Mouse (Mus musculus) lung, postnatal 0 days (tissue): ENCODE measurements at regions not wholly inside any gene's neighbourhood (a gene's known extent, or its start where the extent isn't known, plus 50 kb on each side); places are given as distances from the start of the nearest gene placed in this dataset.

ENCODE experiments used
- ATAC-seq: fragments of 200-750 bp; cut with Nextera tagmentation; 2 replicates; pipeline ENCODE4 v1.8.0; 2017; ENCODE audit warnings: moderate library complexity
- DNase-seq: peaks from one replicate; pipeline ENCODE4 v3.0.0-alpha.2; 2016; ENCODE audit warnings: low spot score
- H3K27ac ChIP-seq: fragments of 300-500 bp; sonication (generic); 2 replicates; pipeline ENCODE4 v1.5.1; 2014; ENCODE audit warnings: antibody characterized with exemption, mild to moderate bottlenecking, low read length, mixed read lengths
- H3K27me3 ChIP-seq: fragments of 300-500 bp; sonication (generic); replicated peaks from 2 replicates; pipeline ENCODE4 v1.6.1; 2014; ENCODE audit warnings: low read length, mixed read lengths; ENCODE audit not compliant: insufficient read depth
- H3K36me3 ChIP-seq: fragments of 300-500 bp; sonication (generic); 2 replicates; pipeline ENCODE4 v1.6.1; 2014; ENCODE audit warnings: low read length, mixed read lengths; ENCODE audit not compliant: insufficient read depth
- H3K4me1 ChIP-seq: fragments of 300-500 bp; sonication (generic); 2 replicates; pipeline ENCODE4 v1.6.1; 2014; ENCODE audit warnings: antibody characterized with exemption, low read depth, low read length, mixed read lengths; ENCODE audit not compliant: insufficient read depth
- H3K4me2 ChIP-seq: fragments of 300-500 bp; sonication (generic); replicated peaks from 2 replicates; pipeline ENCODE4 v1.6.1; 2014; ENCODE audit warnings: low read depth, mild to moderate bottlenecking, low read length, moderate library complexity, mixed read lengths
- H3K4me3 ChIP-seq: fragments of 300-500 bp; sonication (generic); 2 replicates; pipeline ENCODE4 v1.5.1; 2014; ENCODE audit warnings: low read depth, low read length
- H3K9ac ChIP-seq: fragments of 300-500 bp; sonication (generic); replicated peaks from 2 replicates; pipeline ENCODE4 v1.6.1; 2014; ENCODE audit warnings: low read depth, mild to moderate bottlenecking
- H3K9me3 ChIP-seq: fragments of 300-500 bp; sonication (generic); 2 replicates; pipeline ENCODE4 v1.6.1; 2016; ENCODE audit warnings: low read length, mixed read lengths
- CTCF ChIP-seq: IDR thresholded peaks from 2 replicates; pipeline ENCODE4 v1.5.1; 2016; ENCODE audit warnings: antibody characterized with exemption, mild to moderate bottlenecking
- EP300 ChIP-seq: IDR thresholded peaks from 2 replicates; pipeline ENCODE4 v1.6.1; 2016; ENCODE audit warnings: antibody characterized with exemption, mild to moderate bottlenecking, control low read depth
- WGBS: fragments of 180-500 bp; shearing (Covaris S2); extraction: QIAGEN DNeasy Blood & Tissue Kit; methylation state at CpG from one replicate; pipeline ENCODE4 v1.1.7; 2014; 5-methylcytosine and 5-hydroxymethylcytosine counted together

GRCm38 (mm10) chr13:38878718-38879669, 81.7 kb downstream of the Slc35b3 start:
- 79% methylated on average over 7 of the region's 7 CpGs for WGBS
- Histone ChIP-seq H3K9me3 (no peaks in the 10 kb centered on the region), H3K4me2 (no peak overlapping the region), H3K36me3 (no peaks in the 10 kb centered on the region), H3K27me3 (no peaks in the 10 kb centered on the region), H3K4me3 (no peak overlapping the region), H3K9ac (no peak overlapping the region), H3K4me1 (no peaks in the 10 kb centered on the region), H3K27ac (no peak overlapping the region)
- TF ChIP-seq EP300 (no peak), CTCF (no peak)
- peak; percentile 46 for DNase-seq
- ATAC-seq: peak; percentile 71

GRCm38 (mm10) chr13:38875923-38876322, 84.8 kb downstream of the Slc35b3 start:
- H3K4me1 ChIP-seq: no peaks in the 10 kb centered on the region
- H3K9me3 ChIP-seq: no peaks in the 10 kb centered on the region
- no peaks in the 10 kb centered on the region for H3K27me3 ChIP-seq
- no peak for DNase-seq
- H3K4me3 ChIP-seq: no peak overlapping the region
- H3K4me2 ChIP-seq: no peak overlapping the region
- WGBS: 83% methylated on average over 2 of the region's 2 CpGs
- TF ChIP-seq CTCF (no peak), EP300 (no peak)
- H3K36me3 ChIP-seq: no peaks in the 10 kb centered on the region
- no peak overlapping the region for H3K9ac ChIP-seq
- H3K27ac ChIP-seq: no peak overlapping the region
- ATAC-seq: no peak

- DNase-seq: no peak
- Histone ChIP-seq H3K9me3 (no peaks in the 10 kb centered on the region), H3K27ac (no peak overlapping the region), H3K4me2 (no peak overlapping the region), H3K9ac (no peak overlapping the region), H3K4me1 (no peaks in the 10 kb centered on the region), H3K4me3 (no peak overlapping the region), H3K27me3 (no peaks in the 10 kb centered on the region), H3K36me3 (no peaks in the 10 kb centered on the region)
- WGBS: 71% methylated on average over 4 of the region's 4 CpGs
- ATAC-seq: no peak
- no peak for TF ChIP-seq EP300
These were observed 96.7 kb downstream of the Slc35b3 start for GRCm38 (mm10) chr13:38864002-38864401.

- no peak for ATAC-seq
- Histone ChIP-seq H3K36me3 (no peaks in the 10 kb centered on the region), H3K9me3 (no peaks in the 10 kb centered on the region), H3K27ac (no peak overlapping the region), H3K4me3 (no peak overlapping the region), H3K9ac (no peak overlapping the region), H3K4me2 (no peak overlapping the region), H3K4me1 (no peaks in the 10 kb centered on the region), H3K27me3 (no peaks in the 10 kb centered on the region)
- WGBS: 40% methylated on average over 3 of the region's 3 CpGs
- peak; percentile 11 for DNase-seq
- TF ChIP-seq EP300 (no peak), CTCF (peak; percentile 42)
These were observed 104.9 kb downstream of the Slc35b3 start for GRCm38 (mm10) chr13:38855742-38856141.

- Histone ChIP-seq H3K36me3 (no peaks in the 10 kb centered on the region), H3K4me1 (no peaks in the 10 kb centered on the region), H3K9me3 (no peaks in the 10 kb centered on the region), H3K4me3 (no peak overlapping the region), H3K9ac (no peak overlapping the region), H3K27me3 (no peaks in the 10 kb centered on the region), H3K4me2 (no peak overlapping the region), H3K27ac (no peak overlapping the region)
- ATAC-seq: no peak
- TF ChIP-seq CTCF: no peak
- no peak for TF ChIP-seq EP300
- 77% methylated on average over 2 of the region's 2 CpGs for WGBS
- DNase-seq: no peak
These were observed 105.7 kb downstream of the Slc35b3 start for GRCm38 (mm10) chr13:38854986-38855385.

GRCm38 (mm10) chr13:38852868-38853267, 107.8 kb downstream of the Slc35b3 start:
- WGBS: 46% methylated on average over 8 of the region's 9 CpGs

More at GRCm38 (mm10) chr13:38852868-38853267, 107.8 kb downstream of the Slc35b3 start:
- H3K27ac ChIP-seq: no peak overlapping the region
- H3K36me3 ChIP-seq: no peaks in the 10 kb centered on the region
- H3K4me3 ChIP-seq: no peak overlapping the region
- DNase-seq (no peak), ATAC-seq (no peak)
- no peaks in the 10 kb centered on the region for H3K9me3 ChIP-seq
- TF ChIP-seq CTCF (no peak), EP300 (no peak)
- no peaks in the 10 kb centered on the region for H3K4me1 ChIP-seq
- H3K27me3 ChIP-seq: no peaks in the 10 kb centered on the region
- no peak overlapping the region for H3K9ac ChIP-seq
- no peak overlapping the region for H3K4me2 ChIP-seq
